Mouse (Mus musculus): ENCODE data around the gene Gm14180.
"Not testable (repeated sequence)": the region's sequence is repeated elsewhere in the genome, so short reads cannot be mapped to it uniquely, and the experiment has no call there.

The Gm14180 gene

DNA sequence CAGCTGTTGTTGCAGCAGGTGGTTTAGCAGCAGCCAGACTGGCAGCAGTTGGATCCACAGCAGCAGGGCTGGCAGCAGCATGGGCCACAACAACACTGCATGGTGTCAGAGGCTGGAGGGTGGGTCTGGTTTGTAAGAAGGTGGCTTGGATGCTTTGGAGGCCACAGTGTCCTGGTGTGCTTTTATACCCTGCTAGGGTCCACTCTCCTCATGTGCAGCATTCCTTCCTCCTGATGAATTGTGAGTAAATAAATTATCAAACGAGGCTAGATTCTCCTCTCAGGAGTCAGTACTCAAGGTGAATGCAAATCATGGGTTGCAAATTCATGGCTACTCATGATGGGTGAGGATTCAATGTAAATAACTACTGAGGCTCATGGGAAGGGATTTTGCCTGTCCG, at the start of gene Gm14180:
TSS of gene Gm14180 (minus strand) at position 101 of the 400 bp plus-strand sequence.
- no peak for DNase-seq (ENCODE audit: low spot score)

DNA sequence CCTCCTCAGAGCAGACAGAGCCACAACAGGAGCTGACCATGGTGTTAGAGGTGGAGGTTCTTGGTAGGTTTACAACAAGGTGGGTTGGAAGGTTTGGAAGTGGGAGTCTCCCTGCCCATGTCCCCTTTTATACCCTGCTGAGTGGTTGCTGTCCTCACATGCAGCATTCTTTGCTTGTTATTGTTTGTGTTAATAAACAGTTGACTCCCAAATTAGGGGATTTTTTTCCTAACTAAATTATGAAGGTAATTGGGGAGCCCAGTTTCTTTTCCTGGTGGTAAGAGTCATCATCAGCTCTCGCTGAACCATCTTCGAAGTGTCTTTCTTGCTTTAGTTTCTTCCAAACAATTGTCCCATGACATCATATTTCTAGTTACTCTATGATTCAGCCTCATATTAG, 46.5 kb upstream of the Gm14180 start, which contains the start of gene Krtap4-8:
TSS of gene Krtap4-8 (minus strand) at position 101 of the 400 bp plus-strand sequence.
- no peak for DNase-seq (ENCODE audit: low spot score)

DNA sequence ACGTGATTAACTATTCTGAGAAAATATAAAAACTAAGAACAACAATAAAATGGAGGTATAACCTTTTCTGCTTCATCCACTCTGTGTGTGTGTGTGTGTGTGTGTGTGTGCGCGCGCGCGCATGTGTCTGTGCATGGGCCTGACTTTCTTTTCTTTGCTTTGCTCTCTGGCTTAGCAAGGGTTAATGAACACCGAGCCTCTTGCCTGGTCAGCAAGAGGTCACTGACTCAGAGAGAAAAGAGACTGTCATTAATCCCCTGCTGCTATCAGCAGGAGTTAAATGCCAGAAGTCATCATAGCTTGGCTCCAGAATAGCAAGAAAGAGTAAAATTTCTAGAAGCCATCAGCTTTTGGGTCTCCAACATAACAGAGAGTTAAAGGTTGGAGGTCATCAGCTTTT, 44.3 kb upstream of the Gm14180 start:
- no peak for DNase-seq (ENCODE audit: low spot score)

DNA sequence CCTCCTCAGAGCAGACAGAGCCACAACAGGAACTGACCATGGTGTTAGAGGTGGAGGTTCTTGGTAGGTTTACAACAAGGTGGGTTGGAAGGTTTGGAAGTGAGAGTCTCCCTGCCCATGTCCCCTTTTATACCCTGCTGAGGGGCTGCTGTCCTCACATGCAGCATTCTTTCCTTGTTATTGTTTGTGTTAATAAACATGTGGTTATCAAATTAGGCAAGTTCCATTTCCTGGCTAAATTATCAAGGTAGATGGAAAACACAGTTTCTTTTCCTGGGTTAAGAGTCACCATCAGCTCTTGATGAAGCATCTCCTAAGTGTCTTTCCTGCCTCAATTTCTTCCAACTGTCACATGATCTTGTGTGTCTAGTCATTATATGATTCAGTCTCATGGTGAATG, 38.7 kb upstream of the Gm14180 start, which contains the start of gene Gm11595:
TSS of gene Gm11595 (minus strand) at position 101 of the 400 bp plus-strand sequence.
- DNase-seq (ENCODE audit: low spot score) = not testable (repeated sequence)

DNA sequence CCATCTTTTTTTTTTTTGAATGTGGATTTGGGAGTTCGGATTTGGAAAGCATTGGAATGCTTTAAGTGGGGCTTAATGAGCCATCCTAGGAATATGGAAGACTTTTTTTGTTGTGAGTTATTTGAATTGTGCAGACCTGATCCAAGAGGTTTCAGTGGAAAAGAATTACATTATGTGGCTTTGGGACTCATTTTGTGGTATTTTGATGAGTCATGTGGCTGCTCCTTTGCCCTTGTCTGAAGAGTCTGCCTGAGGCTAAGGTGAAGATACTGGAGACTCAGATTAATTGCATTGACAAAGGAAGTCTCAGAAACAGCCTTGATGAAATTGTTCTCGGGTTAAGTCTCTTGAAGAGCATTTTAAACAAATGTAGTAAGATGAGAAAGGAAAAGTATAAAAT, 34.3 kb upstream of the Gm14180 start:
- no peak for DNase-seq (ENCODE audit: low spot score)

DNA sequence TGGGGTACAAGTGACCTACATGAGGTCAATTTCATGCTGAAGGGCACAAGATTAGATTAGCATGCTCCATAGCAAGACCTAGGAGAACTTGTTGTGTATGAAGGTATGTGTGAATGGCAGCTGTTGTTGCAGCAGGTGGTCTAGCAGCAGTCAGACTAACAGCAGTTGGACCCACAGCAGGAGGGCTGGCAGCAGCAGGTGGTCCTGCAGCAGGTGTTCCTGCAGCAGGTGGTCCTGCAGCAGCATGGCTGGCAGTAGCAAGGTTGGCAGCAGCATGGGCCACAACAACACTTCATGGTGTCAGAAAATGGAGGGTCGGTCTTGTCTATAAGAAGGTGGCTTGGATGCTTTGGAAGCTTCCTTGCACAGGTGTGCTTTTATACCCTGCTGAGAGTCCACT, 24.8 kb upstream of the Gm14180 start:
- DNase-seq (ENCODE audit: low spot score) = no peak

DNA sequence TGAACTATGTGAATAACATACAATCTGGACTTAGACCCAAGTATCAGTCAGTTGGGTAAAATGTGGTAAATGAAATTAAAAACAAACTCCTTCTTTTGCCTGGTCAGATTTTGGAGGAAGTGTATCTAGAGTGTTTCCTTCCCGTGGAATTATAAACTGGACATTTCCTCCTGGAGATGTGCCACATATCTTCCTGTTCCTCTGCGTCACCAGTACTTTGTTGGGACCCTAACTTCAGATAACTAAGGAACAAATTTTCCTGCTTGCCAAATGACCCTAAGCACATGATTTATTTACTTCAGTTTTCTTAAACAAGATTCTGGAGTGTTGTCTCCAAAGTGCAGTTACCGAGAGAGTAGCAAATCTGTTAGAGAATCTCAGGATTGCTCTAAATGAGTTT, 9.9 kb upstream of the Gm14180 start:
- DNase-seq (ENCODE audit: low spot score) = no peak

DNA sequence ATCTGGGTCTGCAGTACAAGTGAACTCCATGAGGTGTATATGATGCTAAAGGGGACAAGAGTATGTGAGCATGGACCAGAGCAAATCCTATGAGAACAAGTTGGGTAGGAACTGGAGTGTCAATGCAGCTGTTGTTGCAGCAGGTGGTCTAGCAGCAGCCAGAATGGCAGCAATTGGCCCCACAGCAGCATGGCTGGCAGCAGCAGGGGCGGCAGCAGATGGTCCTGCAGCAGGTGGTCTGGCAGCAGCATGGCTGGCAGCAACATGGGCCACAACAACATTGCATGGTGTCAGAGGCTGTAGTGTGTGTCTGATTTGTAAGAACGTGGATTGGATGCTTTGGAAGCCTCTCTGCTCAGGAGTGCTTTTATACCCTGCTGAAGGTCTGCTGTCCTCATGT, 10.0 kb downstream of the Gm14180 start:
- DNase-seq (ENCODE audit: low spot score) = no peak

DNA sequence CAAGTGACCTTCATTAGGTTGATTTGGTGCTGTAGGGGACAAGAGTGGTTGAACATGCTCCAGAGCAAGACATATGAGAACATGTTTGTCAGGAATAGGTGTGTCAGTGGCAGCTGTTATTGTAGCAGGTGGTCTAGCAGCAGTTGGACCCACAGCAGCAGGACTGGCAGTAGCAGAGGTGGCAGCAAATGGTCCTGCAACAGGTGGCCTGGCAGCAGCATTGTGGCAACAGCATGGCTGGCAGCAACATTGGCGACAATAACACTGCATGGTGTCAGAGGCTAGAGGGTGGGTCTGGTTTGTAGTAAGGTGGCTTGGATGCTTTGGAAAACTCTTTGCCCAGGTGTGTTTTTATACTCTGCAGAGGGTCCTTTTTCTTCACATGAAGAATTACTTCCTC, 15.3 kb downstream of the Gm14180 start:
- DNase-seq (ENCODE audit: low spot score) = no peak

DNA sequence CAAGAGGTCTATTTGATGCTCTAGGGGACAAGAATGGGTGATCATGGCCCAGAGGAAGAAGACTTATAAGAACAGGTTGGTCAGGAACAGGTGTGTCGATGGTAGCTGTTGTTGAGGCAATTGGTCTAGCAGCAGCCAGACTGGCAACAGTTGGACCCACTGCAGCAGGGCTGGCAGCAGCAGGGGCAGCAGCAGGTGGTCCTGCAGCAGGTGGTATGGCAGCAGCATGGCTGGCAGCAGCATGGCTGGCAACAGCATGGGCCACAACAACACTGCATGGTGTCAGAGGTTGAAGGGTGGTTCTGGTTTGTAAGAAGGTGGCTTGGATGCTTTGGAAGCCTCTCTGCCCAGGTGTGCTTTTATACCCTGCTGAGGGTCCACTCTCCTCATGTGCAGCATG, 43.6 kb downstream of the Gm14180 start, which contains the start of gene Gm14190:
TSS of gene Gm14190 (minus strand) at position 278 of the 400 bp plus-strand sequence.
- DNase-seq (ENCODE audit: low spot score) = no peak

DNA sequence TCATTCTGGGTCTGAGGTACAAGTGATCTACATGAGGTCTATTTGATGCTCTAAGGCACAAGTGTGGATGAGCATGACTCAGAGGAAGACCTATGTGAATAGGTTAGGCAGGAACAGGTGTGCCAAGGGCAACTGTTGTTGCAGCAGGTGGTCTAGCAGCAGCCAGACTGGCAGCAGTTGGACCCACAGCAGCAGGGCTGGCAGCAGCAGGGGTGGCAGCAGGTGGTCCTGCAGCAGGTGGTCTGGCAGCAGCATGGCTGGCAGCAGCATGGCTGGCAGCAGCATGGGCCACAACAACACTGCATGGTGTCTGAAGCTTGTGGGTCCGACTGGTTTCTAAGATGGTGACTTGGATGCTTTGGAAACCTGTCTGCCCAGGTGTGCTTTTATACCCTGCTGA, 48.9 kb downstream of the Gm14180 start:
- DNase-seq (ENCODE audit: low spot score) = not testable (repeated sequence)
